Mouse (Mus musculus) testis, adult 2 months (tissue): ENCODE results near the gene Ndufv2.

ENCODE experiments used
- CTCF ChIP-seq: fragments of 200-500 bp; IDR thresholded peaks from 2 replicates; pipeline ENCODE4 v1.5.1; 2012; ENCODE audit warnings: low read depth, mild to moderate bottlenecking, inconsistent platforms, low read length, moderate library complexity; ENCODE audit not compliant: control insufficient read depth, insufficient read depth, insufficient replicate concordance
- POLR2A ChIP-seq: fragments of 200-500 bp; IDR thresholded peaks from 2 replicates; pipeline ENCODE4 v1.6.1; 2012; ENCODE audit warnings: low read depth, mild to moderate bottlenecking, inconsistent platforms, low read length, moderate library complexity; ENCODE audit not compliant: control insufficient read depth

- TF ChIP-seq CTCF, result no peak
- 0 out of 2 replicates have a peak, but pooled peaks have one; percentile 8 for TF ChIP-seq POLR2A
These were observed 25.0 kb downstream of the Ndufv2 start for GRCm38 (mm10) chr17:66076174-66076927.
